Mouse (Mus musculus): ENCODE data around the gene Ppp2r3d.
"Not testable (repeated sequence)": the region's sequence is repeated elsewhere in the genome, so short reads cannot be mapped to it uniquely, and the experiment has no call there.

Ppp2r3d gene

GRCm38 (mm10) chr9:124476096-124476902 lies at the start of gene Ppp2r3d:
Gene Ppp2r3d (minus strand): TSS chr9:124476898.
- peak; percentile 41 for DNase-seq (ENCODE audit: low read depth)

DNA sequence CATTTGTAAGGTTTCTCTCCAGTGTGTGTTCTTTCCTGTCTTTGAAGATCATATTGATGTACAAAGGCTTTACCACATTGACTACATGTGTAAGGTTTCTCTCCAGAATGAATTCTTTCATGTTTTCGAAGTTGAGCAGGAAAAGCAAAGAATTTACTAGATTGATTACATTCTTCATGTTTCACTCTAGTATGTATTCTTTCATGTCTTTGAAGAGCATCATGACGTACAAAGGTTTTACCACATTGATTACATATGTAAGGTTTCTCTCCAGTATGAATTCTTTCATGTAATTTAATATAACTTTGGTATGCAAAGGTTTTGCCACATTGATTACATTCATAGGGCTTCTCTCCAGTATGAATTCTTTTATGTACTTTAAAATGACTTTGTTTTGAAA lies 17.0 kb upstream of the Ppp2r3d start, which contains the start of gene Gm21836:
TSS of gene Gm21836 (minus strand) at position 101 of the 400 bp plus-strand sequence.
- not testable (repeated sequence) for DNase-seq (ENCODE audit: low read depth)

- not testable (repeated sequence) for DNase-seq (ENCODE audit: low read depth)
Measured at GRCm38 (mm10) chr9:124480361-124480980, 3.8 kb upstream of the Ppp2r3d start.

DNA sequence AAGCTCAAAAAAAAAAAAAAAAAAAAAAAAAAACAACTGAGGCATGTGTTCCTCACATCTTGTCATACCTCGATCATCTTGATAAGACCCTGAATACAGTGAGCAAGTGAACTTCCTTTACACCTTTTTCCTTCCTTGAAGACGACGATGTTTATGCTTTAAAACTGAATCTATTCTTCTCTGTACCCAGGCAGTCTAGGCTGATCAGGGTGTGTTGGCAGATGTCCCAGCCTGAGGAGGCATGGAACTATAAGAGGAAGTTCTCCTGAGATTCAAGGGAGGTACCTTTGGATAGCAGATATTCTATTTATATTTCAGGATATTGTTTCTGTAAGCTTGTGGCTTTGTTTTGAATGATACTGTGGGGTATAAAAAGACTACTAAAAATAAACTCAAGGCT lies 1.4 kb upstream of the Ppp2r3d start:
- DNase-seq (ENCODE audit: low read depth): no peak

GRCm38 (mm10) chr9:124475689-124476088 lies 1.0 kb downstream of the Ppp2r3d start:
- no peak for DNase-seq (ENCODE audit: low read depth)

DNA sequence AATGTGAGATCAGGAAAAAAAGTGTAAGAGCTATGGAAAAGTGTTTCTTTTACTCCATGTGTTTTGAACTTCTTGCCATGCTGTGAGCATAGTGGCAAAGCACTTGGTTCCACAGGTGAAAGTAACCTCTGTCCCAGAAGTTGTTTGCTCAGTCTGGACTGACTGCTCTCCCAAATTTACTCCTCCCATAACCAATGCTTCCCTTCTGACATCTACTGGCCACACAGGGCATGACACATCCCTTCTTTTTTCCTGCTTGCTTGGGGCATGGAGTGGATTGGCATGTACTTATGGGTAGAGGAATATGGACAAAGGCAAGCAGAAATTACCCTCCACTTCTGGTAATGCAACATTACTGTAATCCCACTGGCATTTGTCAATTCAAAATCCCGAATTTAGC lies 20.1 kb downstream of the Ppp2r3d start:
- DNase-seq (ENCODE audit: low read depth): peak; percentile 36

DNA sequence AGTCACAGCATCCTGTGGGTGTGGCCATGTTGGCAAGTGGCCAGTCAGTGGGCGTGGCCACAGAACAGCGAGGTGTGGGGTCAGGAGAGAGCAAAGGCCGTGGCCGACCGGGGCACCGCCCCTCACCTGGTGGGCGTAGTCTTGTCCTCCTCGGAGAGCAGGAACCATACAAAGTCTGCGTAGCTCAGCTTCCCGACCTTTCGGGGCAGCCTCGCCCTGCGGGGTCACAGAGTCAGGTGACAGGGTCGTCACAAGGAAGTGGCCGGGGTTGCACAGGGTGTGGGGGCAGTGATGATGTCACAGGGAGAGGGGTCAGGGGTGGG lies 34.2 kb downstream of the Ppp2r3d start:
- peak; percentile 26 for DNase-seq (ENCODE audit: low read depth)

DNA sequence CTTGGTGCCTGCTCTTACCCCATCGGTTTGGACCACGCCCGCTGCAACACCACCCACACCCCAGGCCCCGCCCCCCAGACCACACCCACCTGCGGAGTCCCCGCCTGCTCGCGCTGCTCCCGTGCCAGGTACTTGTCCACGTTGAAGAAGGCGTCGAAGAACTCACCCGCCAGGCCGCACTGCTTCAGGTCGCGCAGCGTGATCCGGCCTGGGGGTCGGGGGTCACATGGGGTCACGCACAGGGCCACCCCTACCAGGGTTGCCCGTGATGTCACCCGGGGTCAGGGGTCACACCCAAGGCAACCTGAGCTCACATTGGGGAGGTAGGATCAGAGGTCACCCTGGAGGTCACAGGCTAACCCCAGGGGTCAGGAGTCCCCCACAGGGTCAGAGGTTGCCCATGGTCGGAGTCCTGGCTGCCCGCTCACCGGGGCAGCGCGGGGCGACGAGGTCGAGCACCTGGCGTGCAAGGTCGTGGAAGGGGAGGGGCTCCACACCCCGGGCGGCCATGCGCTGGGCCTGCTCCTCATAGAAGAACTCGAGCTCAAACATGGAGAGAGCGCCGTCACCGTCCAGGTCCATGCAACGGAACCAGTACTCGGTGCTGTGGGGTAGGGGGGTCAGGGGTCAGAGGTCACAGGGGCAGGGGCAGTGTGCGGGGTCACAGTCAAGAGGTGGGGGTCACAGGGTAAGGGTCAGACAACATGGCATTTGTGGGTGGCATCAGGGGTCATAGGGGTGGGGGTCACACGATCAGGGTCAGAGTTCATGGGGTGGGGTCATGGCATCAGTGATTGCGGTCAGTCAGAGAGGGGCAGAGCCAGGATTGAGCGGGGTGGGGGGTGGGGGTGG lies 34.8 kb downstream of the Ppp2r3d start:
- peak; percentile 26 for DNase-seq (ENCODE audit: low read depth)

DNA sequence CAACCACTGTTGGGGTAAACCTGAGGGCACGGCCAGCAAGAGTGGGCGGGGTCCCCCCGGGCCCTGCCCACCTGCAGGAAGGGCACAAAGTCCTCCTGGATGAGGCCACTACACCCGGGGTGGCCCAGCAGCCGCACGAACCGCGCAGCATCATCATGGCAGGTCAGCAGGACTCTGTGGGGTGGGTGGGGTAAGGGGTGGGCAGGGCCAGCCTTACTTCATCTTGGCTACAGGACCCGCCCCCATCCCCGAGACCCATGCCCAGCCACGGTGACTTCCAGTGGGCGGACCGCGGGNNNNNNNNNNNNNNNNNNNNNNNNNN lies 36.0 kb downstream of the Ppp2r3d start:
- DNase-seq (ENCODE audit: low read depth): peak; percentile 33

GRCm38 (mm10) chr9:124439848-124440723 lies 36.6 kb downstream of the Ppp2r3d start:
- peak; percentile 55 for DNase-seq (ENCODE audit: low read depth)

- peak; percentile 58 for DNase-seq (ENCODE audit: low read depth)
Measured at GRCm38 (mm10) chr9:124439403-124439847, 37.3 kb downstream of the Ppp2r3d start.

- DNase-seq (ENCODE audit: low read depth): peak; percentile 54
Measured at GRCm38 (mm10) chr9:124438686-124439346, 37.9 kb downstream of the Ppp2r3d start.

- DNase-seq (ENCODE audit: low read depth): peak; percentile 94
Measured at GRCm38 (mm10) chr9:124425411-124425885, 51.2 kb downstream of the Ppp2r3d start.

DNA sequence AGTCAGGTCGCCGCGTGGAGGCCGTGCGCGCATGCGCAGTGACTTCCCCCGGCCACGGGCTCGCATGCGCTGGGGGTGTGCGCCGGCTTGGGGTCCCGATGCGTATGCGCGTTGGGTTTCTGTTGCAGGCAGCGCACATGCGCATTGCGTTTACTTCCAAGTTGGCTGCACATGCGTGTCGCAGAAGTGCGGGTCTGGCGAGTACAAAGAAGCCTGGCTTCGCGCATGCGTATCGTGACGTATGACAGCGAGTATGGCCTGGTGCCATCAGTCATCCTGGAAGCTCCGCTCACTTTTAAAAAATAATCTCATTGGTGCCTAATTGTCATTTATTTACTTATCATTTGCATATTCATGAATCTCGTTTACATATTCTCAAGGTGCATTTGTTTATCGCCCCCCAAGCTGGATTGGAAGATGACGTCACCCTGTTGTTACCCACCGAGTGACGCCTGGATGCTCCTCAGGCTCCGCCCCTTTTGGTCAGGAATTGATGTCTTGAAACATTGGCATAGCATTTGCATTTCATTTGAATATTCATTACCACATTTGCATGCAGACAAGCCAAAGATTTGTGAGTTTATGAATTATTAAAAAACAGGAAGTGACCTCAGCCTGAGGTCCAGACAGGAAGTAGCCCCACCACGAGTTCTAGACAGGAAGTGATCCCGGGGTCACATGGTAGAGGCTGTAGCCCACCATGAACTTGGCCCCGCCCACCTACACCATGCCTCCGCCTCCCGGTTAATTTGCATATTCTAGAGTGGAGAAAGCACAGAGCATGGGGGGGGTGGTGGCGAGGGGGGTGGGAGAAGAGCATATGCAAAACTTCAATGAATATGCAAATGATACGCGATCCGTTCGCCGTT lies 51.9 kb downstream of the Ppp2r3d start:
- peak; percentile 99 for DNase-seq (ENCODE audit: low read depth)

GRCm38 (mm10) chr9:124424292-124424541 lies 52.5 kb downstream of the Ppp2r3d start:
- DNase-seq (ENCODE audit: low read depth): no peak

- DNase-seq (ENCODE audit: low read depth): peak; percentile 99
Measured at GRCm38 (mm10) chr9:124423552-124424291, 53.0 kb downstream of the Ppp2r3d start.

- peak; percentile 97 for DNase-seq (ENCODE audit: low read depth)
Measured at GRCm38 (mm10) chr9:124422900-124423551, 53.7 kb downstream of the Ppp2r3d start.

GRCm38 (mm10) chr9:124422427-124422826 lies 54.3 kb downstream of the Ppp2r3d start:
- DNase-seq (ENCODE audit: low read depth): no peak

- peak; percentile 13 for DNase-seq (ENCODE audit: low read depth)
Measured at GRCm38 (mm10) chr9:124412921-124413320, 63.8 kb downstream of the Ppp2r3d start.

All from induced T-regulatory cell, adult 2 months (primary cell).